Mouse (Mus musculus) inflammation-experienced regulatory T-cells, adult 6 months (primary cell): ENCODE measurements around the gene Med11. TPM values are rescaled to one million over a fixed set of nuclear protein-coding genes. Genes with fewer than 3 reads are reported as not detected.
"Not testable (repeated sequence)": the region's sequence is repeated elsewhere in the genome, so short reads cannot be mapped to it uniquely, and the experiment has no call there.

Experiments
- ATAC-seq: one replicate; pipeline ENCODE4 v1.8.0; 2017
- polyA plus RNA-seq, 3 experiments: library from polyadenylated mRNA; unstranded; fragments of 100-300 nt; shearing (Covaris generic); gene quantifications; one replicate each; pipeline ENCODE4 v1.2.1; 2017

The Med11 gene
- 10 to 100 TPM; 76.7 to 81.3 (median 80.3) TPM for polyA plus RNA-seq

DNA sequence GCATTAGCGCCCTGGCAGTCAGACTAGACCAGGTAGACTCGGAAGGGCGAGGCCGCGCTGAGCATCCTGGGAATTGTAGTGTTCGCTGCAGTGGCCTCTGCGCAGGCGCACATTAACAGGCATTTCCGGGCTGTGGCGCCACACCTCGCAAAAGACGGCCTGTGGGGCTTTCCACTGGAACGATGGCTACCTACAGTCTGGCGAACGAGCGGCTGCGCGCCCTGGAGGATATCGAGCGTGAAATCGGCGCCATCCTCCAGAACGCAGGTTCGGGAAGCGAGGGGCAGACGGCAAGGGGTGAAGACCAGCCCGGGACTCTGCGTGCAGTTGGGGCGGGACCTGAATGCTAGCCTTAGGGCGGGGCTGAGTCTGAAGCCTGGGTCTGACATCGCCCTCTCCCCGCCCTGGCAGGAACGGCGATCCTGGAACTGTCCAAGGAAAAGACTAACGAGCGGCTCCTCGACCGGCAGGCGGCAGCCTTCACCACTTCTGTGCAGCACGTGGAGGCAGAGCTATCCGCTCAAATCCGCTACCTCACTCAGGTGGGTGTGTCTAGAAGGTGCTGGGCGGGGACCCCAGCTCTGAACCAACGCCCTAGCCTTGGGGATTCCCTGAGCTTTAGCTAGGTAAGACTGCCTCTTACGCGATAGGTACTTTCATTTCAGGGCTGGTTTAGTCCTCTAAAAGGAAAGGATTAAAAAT lies at the start of gene Med11:
TSS of gene Med11 (plus strand) at position 123 of the 702 bp plus-strand sequence.
- peak; percentile 96 for ATAC-seq

DNA sequence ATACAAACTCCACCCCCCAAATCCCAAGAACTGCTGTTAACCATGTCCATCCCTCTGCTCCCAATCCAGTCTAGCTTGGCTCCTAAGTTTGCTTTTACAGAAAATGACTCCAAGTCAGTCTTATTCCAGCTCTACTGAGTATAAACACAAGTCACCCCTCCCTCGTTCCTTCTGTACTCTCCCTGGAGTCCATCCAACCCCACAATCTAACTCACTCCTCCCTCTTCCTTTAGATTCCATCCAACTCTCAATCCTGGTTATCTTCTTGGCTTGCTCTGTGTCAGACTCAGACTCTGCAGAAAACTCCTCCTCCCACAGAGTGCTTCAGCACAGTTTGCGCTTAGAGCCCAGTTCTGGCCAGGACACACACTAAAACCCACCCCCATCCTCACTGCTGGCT lies 48.1 kb upstream of the Med11 start:
- no peak for ATAC-seq

GRCm38 (mm10) chr11:70409594-70410296 lies 42.0 kb upstream of the Med11 start, which contains the start of gene Pelp1:
Gene Pelp1, minus strand, starts transcription at chr11:70410031.
- ATAC-seq, result peak; percentile 80

DNA sequence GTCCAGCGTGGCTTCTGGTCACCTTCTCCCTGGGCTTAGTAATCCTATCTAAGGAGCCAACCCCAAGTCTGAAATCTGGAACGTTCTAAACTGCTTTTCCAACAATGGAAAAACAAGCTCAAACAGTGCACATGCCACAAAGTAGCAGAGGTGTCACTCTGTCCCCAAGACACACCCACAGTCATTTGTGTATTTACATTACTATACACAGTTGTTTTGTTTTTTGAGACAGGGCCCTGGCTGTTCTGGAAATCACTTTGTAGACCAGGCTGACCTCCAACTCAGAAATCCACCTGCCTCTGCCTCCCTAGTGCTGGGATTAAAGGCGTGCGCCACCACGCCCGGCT lies 41.4 kb upstream of the Med11 start:
- peak; percentile 39 for ATAC-seq

- no peak for ATAC-seq
Measured at GRCm38 (mm10) chr11:70412591-70412990, 39.1 kb upstream of the Med11 start.

DNA sequence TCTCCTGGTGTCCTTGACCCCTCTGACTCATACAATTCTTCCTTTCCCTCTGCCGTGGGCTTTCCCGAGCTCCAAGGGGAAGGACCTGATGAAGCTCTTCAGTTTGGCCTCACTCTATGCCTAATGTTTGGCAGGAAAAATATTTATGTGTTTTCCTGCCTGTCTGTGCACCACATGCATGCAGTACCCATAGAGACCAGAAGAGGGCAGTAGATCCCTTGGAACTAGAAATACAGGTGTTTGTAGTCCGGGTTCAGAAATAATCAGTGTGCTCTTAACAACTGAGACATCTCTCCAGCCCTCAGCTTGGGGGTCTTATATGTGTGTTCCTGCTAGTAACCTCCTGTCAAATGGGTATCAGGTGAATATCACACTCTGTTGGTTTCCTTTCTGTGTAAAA lies 37.8 kb upstream of the Med11 start:
- no peak for ATAC-seq

DNA sequence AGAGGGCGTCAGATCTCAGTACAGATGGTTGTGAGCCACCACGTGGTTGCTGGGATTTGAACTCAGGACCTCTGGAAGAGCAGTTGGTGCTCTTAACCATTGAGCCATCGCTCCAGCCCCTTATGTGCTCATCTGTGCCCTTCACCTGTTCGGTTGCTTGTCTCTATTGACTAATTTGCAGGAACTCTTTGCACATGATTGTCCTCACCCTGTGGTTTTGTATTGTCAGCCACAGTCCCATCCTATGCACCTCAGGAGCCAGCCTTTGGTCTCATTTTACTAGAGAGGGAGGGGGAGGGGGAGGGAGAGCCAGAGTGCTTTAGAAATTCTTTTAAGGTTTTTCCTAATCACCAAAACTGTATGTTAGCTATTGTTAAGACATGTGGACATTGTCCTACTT lies 33.5 kb upstream of the Med11 start:
- ATAC-seq, result no peak

GRCm38 (mm10) chr11:70419486-70419885 lies 32.2 kb upstream of the Med11 start:
- no peak for ATAC-seq

GRCm38 (mm10) chr11:70426598-70426997 lies 25.1 kb upstream of the Med11 start:
- ATAC-seq, result not testable (repeated sequence)

DNA sequence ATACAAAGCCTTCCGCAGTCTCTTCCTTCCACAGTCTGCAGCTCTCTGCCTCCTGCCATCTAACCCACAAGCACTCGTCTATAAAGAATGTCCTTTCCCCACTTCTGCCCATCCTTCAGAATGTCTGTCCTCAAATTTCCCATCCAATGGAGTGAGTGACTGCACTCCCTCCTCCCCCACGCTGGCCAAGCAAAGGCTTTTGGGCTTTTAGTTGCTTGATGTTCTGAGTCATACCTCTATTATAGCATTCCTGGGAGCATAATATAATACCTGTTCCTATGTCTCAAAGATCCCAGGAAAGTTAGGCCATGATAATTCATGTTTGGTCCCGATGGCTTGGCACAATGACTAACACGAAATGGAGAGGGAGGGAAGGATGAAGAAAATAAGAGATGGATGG lies 20.1 kb upstream of the Med11 start:
- no peak for ATAC-seq

- ATAC-seq, result peak; percentile 76
Measured at GRCm38 (mm10) chr11:70432048-70432894, 19.4 kb upstream of the Med11 start, which contains the start of gene Arrb2. Gene Arrb2, plus strand, starts transcription at chr11:70432635.

- peak; percentile 28 for ATAC-seq
Measured at GRCm38 (mm10) chr11:70432895-70433568, 18.7 kb upstream of the Med11 start.

DNA sequence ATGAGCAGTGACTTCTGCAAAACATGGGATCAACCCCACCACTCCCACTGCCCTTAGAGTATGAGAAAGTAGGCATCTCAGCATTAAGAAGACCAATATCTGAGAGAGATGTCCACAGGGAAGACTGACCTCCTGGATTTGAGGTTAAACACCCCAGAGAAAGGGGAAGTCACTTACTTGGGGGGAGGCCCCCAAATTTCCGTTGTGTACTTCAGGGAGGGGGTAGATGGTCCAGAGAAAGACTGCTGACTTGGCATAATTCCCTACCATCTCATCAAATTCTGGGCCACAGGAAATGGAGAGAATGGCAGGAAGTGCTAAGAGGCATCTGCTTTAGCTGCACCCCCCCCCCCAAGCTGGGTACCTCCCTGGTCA lies 18.2 kb upstream of the Med11 start:
- ATAC-seq, result peak; percentile 5

GRCm38 (mm10) chr11:70433951-70434350 lies 17.8 kb upstream of the Med11 start:
- ATAC-seq, result no peak

DNA sequence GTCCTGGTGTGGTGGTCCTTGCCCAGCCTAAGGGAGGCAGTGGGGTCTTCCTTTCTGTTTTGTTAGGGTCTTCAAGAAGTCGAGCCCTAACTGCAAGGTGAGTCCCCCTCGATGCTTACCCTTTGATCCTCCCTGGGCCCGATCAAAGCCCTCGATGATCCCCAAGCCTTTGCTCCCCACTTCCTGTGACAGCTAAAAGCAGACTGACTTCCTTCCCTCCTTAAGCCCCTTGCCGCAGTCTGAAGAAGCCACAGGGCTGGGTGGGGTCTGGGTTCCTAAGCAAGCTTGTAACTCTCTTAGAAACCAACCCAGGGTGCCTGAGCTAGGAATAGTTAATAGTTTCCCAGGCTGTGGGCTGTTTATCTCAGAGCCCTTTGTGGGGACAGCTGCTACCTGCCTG lies 16.2 kb upstream of the Med11 start:
- peak; percentile 20 for ATAC-seq

GRCm38 (mm10) chr11:70437426-70437825 lies 14.3 kb upstream of the Med11 start:
- ATAC-seq, result no peak

GRCm38 (mm10) chr11:70438728-70439374 lies 12.9 kb upstream of the Med11 start:
- no peak for ATAC-seq

- ATAC-seq, result no peak
Measured at GRCm38 (mm10) chr11:70440637-70441036, 11.1 kb upstream of the Med11 start.

DNA sequence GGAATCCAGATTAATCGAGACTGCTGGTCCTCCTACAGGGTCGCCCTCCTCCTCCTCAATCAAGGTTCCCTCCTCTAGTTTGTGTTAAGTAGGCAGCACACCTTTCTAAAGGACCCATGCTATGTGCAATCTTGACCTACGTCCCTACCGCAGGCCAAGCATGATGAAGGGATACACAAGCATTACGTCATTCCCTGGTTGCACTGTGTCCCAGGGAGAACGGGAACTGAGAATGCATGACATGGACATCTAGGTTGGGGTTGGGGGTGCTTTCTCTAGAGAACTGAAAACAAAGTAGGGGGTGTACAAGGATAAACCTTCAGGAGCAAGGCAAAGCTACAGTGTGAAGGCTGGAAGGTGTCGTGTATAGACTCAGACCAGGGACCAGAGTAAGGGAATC lies 9.8 kb upstream of the Med11 start:
- ATAC-seq, result no peak

GRCm38 (mm10) chr11:70443964-70444363 lies 7.8 kb upstream of the Med11 start:
- no peak for ATAC-seq

DNA sequence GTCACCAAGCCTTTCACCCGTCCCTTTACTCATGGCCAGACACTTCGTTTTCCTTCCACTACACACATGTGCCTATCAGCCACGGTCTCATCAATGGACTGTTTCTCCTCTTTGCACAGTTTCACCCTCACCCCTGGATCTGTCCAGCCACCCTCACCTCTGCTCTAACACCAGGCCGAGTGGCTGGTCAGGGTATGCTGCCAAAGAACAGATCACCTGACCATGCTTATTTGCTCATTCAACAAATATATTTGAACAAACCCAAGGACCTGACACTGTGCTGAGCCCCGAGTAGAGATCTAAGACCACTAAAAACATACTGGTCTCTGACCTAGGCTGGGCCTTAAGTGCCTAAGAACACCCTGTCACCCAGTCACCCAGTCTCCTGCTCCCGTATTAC lies 7.1 kb upstream of the Med11 start:
- no peak for ATAC-seq

DNA sequence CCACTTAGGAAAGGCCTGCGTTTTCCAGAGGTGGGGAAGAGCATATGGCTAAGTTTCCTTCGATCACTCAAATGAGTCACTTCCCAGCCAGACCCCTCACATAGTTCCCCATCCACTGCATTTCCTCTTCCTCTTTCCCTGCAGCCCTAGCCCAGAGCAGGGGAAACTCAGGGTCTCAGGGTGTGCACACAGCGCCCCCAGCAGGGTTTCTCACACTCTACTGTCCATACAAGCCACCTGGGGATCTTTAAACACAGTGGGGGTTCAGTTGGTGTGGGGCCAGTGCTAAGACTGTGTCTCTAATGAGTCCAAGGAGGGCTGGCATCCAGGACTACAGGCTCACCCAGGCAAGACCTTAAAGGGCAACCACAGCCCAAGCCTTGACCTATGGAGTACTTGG lies 5.0 kb upstream of the Med11 start:
- ATAC-seq, result no peak
